Mouse (Mus musculus): ENCODE measurements at regions not wholly inside any gene's neighbourhood (a gene's known extent, or its start where the extent isn't known, plus 50 kb on each side); places are given as distances from the start of the nearest gene placed in this dataset.

DNA sequence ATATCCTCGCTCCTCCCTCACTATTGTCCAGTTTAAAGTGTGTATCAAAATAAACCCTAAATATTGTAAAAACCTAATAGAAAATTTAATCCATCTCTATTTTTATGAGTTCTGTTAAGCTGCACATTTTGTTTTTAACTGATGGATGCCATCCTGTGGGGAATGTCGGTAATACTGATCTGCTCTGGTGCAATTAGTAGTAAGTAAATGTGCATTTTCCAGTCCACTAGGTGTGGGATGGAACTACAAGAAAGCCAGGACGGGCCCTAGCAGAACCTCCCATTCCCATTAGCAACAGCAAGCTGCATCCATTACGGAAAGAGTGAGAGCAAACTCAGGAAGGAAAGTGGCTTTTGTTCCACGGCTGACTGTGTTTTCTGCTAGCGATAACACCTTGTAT lies 286.3 kb downstream of the Nsun3 start:
- no peak for ATAC-seq (replicated peaks; ENCODE audit: insufficient number of reproducible peaks, low FRiP score, low TSS enrichment, poor library complexity, severe bottlenecking)

DNA sequence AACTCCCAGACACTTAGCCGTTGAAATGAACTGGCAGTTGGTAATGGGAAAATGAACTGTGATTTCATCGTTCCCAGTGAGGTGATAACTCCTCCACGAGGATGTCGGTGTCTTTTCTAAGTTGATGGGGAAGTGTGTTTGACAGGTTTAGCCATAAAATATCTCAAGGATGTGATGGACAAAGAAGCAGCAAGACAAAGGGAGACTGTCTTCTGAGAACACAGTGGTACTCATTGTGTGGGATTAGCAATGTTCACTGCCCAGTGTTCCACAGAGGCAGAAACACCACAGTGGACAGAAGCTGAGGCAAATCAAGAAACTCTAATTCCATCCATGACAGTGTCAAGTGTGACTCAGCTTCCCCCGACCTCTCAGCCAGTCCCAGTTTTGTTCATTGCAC lies 287.9 kb downstream of the Nsun3 start:
- no peak for ATAC-seq (replicated peaks; ENCODE audit: insufficient number of reproducible peaks, low FRiP score, low TSS enrichment, poor library complexity, severe bottlenecking)

DNA sequence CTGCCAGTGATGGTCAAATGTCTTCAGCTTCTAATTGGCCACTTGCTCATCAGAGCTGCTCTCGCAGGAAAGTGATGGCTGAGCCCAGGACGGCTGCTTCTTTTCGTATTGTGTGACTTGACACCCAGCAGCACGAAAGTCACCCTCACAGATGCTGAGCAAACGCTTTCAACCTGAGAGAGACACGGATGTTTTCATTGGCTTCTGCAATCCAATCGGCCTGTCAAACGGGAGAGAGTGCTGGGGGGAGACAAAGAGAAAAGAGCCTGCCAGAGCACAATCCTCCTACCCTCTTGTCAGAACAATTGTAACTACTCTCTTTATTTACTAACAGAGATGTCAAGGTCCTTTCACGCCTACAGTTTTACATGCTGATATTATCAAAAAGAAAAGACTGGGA lies 289.9 kb downstream of the Nsun3 start:
- no peak for ATAC-seq (replicated peaks; ENCODE audit: insufficient number of reproducible peaks, low FRiP score, low TSS enrichment, poor library complexity, severe bottlenecking)

DNA sequence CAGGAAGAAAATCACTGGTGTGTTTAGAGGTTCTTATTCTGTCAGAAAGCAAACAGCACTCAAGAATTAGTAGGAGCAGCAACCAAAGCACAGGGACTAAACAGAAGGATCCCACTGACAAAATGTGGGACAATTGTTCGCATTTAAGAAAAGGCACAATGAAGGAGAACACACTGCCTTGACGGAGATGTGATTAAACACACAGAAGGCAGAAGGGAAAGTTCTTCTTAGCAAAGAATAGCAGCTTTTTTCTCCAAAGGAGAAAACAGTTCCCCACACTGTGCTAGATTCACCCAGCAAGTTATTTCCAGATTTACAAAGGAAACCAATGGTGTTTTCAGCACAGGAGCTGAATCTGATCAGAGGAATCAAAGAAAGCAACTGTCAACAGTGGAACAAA lies 316.5 kb downstream of the Nsun3 start:
- no peak for ATAC-seq (replicated peaks; ENCODE audit: insufficient number of reproducible peaks, low FRiP score, low TSS enrichment, poor library complexity, severe bottlenecking)

DNA sequence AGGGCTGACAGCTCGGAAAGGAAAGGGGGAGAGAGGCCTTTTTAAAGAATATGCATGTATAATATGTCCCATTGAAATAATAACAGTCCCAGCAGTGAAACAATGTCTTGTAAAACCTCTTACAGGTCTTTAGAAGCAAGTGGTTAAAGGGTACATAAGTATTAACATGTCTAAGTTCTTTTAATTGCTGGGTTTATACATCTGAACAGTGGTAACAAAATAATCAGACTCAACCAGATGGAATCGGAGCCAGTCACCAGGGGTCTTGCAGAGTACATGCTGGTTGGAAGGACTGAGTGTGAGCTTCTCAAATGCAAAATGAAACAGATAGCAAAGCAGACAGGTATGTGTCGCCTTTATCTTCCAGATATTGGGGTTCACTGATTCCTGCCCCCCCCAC lies 317.3 kb downstream of the Nsun3 start:
- ATAC-seq (replicated peaks; ENCODE audit: insufficient number of reproducible peaks, low FRiP score, low TSS enrichment, poor library complexity, severe bottlenecking) = no peak

GRCm38 (mm10) chr16:62468846-62469245 lies 317.8 kb downstream of the Nsun3 start:
- no peak for ATAC-seq (replicated peaks; ENCODE audit: insufficient number of reproducible peaks, low FRiP score, low TSS enrichment, poor library complexity, severe bottlenecking)

- no peak for ATAC-seq (replicated peaks; ENCODE audit: insufficient number of reproducible peaks, low FRiP score, low TSS enrichment, poor library complexity, severe bottlenecking)
Measured at GRCm38 (mm10) chr16:62459949-62460551, 326.6 kb downstream of the Nsun3 start.

DNA sequence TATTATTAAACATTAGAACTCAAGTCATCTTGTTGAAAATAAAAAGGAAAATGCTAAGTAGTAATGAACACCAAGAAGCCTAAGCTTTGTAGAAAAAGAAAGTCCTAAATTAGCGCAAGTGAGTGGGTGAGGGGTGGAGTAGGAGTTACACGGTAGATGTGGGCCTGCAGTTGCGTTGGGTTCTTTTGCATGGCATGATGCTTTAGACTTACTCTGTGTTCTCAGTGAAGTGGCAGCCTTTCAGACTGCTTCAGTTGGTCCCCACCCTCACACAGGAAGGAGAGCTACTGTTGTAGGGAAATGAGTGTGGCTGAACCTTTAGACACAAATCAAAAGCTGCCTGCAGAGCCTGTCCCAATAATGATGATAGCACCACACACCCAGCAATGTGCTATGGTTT lies 336.9 kb downstream of the Nsun3 start:
- no peak for ATAC-seq (replicated peaks; ENCODE audit: insufficient number of reproducible peaks, low FRiP score, low TSS enrichment, poor library complexity, severe bottlenecking)

DNA sequence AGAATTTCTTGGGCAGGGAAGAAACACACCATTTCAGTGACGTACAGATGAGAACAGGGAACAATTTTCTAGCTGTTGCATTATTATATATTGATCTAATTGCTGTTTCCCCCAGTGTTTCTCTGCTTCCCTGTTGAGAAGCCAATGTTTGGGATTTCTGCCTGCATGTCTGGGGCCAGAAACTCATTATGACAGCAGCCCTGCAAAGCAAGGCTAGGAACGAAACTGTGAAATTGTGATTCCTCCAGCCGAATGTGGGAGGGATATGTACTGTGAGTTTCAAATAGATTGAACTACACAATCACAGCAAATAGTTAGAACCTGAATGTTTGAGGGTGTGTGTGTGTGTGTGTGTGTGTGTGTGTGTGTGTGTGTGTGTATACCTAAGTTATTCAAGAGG lies 339.2 kb downstream of the Nsun3 start:
- ATAC-seq (replicated peaks; ENCODE audit: insufficient number of reproducible peaks, low FRiP score, low TSS enrichment, poor library complexity, severe bottlenecking) = no peak

- no peak for ATAC-seq (replicated peaks; ENCODE audit: insufficient number of reproducible peaks, low FRiP score, low TSS enrichment, poor library complexity, severe bottlenecking)
Measured at GRCm38 (mm10) chr16:62441197-62441596, 345.4 kb downstream of the Nsun3 start.

DNA sequence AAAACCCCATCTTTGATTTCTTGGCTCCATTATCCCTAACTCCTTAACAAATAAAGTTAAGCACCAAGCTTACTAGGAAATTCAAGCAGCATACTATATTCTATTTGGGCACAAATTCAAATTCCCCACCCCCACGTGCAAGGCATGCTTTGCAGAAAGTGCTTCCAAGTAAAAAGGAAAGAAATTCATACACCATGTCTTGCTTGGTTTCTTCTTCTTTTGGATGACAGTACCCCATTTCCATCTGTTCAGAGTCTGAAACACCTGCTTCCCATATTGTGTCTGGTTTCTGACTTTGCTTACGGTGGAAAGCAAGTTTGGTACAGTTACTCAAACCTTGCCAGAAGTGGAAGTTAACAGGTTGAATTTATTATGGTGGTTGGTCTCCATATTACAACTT lies 353.5 kb downstream of the Nsun3 start:
- no peak for ATAC-seq (replicated peaks; ENCODE audit: insufficient number of reproducible peaks, low FRiP score, low TSS enrichment, poor library complexity, severe bottlenecking)

DNA sequence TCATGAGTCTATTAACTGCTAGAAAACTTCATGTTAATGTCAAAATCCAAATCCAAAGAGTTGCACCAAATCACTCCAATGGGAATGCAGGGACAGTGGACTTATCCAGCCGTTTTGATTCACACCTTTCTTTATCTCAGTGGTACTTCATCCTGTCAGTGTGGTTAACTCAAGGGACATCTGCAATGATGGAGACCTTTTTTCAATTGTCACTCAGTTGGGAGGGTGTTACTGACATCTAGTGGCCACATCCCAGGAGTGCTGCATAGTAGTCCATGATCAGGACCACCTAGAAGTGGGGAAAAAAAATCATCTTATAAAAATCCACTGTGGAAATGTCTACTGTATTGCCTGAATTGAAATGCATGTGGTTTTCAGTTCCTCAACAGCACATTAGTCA lies 372.1 kb downstream of the Nsun3 start:
- no peak for ATAC-seq (replicated peaks; ENCODE audit: insufficient number of reproducible peaks, low FRiP score, low TSS enrichment, poor library complexity, severe bottlenecking)

GRCm38 (mm10) chr16:62407526-62408165 lies 379.0 kb downstream of the Nsun3 start:
- ATAC-seq (replicated peaks; ENCODE audit: insufficient number of reproducible peaks, low FRiP score, low TSS enrichment, poor library complexity, severe bottlenecking) = no peak

GRCm38 (mm10) chr16:62406458-62406857 lies 380.2 kb downstream of the Nsun3 start:
- ATAC-seq (replicated peaks; ENCODE audit: insufficient number of reproducible peaks, low FRiP score, low TSS enrichment, poor library complexity, severe bottlenecking) = no peak

DNA sequence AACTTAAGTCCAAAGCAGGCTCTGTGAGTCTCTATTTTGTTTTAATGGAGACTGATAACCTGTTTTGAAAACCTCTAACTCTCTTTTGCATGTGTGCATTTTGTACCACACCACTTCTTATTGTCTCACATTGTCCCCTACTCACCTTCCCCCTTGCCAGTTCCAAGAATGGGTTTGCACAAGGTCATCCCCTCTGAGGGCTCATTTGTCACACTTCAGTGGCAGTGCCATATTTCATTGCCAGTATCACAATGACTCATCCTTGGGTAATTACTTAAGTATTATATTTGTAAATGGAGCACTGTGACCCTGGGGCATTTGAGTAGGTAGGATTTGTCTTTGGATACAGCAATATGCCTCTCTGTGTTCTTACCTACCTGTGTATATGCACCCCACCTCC lies 429.3 kb downstream of the Nsun3 start:
- ATAC-seq (replicated peaks; ENCODE audit: insufficient number of reproducible peaks, low FRiP score, low TSS enrichment, poor library complexity, severe bottlenecking) = no peak

- ATAC-seq (replicated peaks; ENCODE audit: insufficient number of reproducible peaks, low FRiP score, low TSS enrichment, poor library complexity, severe bottlenecking) = no peak
Measured at GRCm38 (mm10) chr16:62356349-62356748, 430.3 kb downstream of the Nsun3 start.

GRCm38 (mm10) chr16:62355830-62356270 lies 430.8 kb downstream of the Nsun3 start:
- ATAC-seq (replicated peaks; ENCODE audit: insufficient number of reproducible peaks, low FRiP score, low TSS enrichment, poor library complexity, severe bottlenecking) = no peak

GRCm38 (mm10) chr16:62327378-62328036 lies 459.1 kb downstream of the Nsun3 start:
- ATAC-seq (replicated peaks; ENCODE audit: insufficient number of reproducible peaks, low FRiP score, low TSS enrichment, poor library complexity, severe bottlenecking) = no peak

DNA sequence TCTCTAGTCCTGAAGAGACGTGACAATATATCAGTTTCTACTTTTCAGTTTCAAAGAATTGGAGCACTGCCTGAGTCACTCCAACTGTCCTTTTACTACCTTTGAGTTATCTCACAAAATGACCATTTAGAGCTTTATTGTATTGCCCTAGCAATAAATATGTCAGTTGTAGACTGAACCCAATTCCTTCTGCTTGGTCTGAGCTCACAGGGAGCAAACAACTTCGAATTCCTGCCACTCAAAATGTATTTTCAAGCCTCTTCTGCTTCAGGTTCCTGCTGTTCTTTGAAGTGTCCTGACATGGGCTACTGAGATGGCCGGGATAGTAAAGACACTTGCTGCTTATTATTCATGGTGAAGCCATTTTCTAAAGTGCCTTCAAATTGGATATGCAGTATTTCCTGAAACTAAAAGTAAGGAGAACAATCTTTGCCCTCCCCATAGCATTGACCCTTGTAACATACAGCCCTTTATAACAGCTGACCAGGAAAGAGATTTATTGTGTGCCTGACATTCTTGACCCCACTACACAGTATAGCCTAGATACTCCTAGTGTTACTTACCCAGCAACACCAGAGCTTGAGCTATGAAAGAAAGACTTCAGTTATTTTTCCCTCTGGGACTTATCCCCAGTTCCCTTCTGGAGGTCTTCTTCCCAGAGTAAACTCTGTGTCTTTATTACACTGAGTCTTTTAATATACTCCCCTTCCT lies 460.9 kb downstream of the Nsun3 start:
- ATAC-seq (replicated peaks; ENCODE audit: insufficient number of reproducible peaks, low FRiP score, low TSS enrichment, poor library complexity, severe bottlenecking) = no peak

DNA sequence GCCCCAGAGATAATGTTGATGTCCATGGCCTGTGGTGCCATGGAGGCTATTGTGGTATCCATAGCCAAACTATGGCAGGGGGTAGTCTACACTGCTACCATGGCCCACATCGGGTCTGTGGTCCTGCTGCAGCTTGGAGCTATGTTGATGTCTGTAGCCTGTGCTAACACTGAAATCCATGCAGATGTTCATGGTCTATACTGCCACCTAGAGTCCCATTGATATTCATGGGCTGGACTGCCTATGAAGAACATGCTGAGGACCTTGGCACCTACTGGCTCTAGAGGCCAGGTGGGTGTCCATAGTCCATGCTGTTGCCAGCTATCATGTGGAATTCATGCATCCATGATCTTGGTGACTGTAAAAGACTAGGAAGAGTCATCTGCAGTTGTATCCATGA lies 463.8 kb downstream of the Nsun3 start:
- ATAC-seq (replicated peaks; ENCODE audit: insufficient number of reproducible peaks, low FRiP score, low TSS enrichment, poor library complexity, severe bottlenecking) = 0 out of 2 replicates have a peak, but pooled peaks have one; percentile 9
